Mouse (Mus musculus) ovary, adult 18-20 months (tissue): ENCODE measurements around the gene Aqp7.
"Not testable (repeated sequence)": the region's sequence is repeated elsewhere in the genome, so short reads cannot be mapped to it uniquely, and the experiment has no call there.

ENCODE experiments used
- DNase-seq: peaks from one replicate; pipeline ENCODE4 v3.0.0; 2022; ENCODE audit warnings: low spot score, mixed read lengths

Gene Aqp7

GRCm38 (mm10) chr4:41047524-41048271 is at the start of gene Aqp7:
Gene Aqp7 (minus strand): TSS chr4:41048139.
- no peak for DNase-seq

GRCm38 (mm10) chr4:41097381-41097780 is 49.4 kb upstream of the Aqp7 start:
- DNase-seq, result no peak

GRCm38 (mm10) chr4:41096794-41097193 is 48.9 kb upstream of the Aqp7 start:
- no peak for DNase-seq

GRCm38 (mm10) chr4:41096169-41096568 is 48.2 kb upstream of the Aqp7 start:
- DNase-seq, result no peak

- DNase-seq, result no peak
These were observed 46.4 kb upstream of the Aqp7 start for GRCm38 (mm10) chr4:41094361-41094760.

GRCm38 (mm10) chr4:41092958-41093357 is 45.0 kb upstream of the Aqp7 start:
- DNase-seq, result no peak

- DNase-seq, result no peak
These were observed 43.5 kb upstream of the Aqp7 start for GRCm38 (mm10) chr4:41091391-41091790.

- no peak for DNase-seq
These were observed 41.8 kb upstream of the Aqp7 start for GRCm38 (mm10) chr4:41089705-41090104.

GRCm38 (mm10) chr4:41089189-41089588 is 41.2 kb upstream of the Aqp7 start:
- no peak for DNase-seq

- DNase-seq, result no peak
These were observed 39.7 kb upstream of the Aqp7 start for GRCm38 (mm10) chr4:41087459-41088298.

- DNase-seq, result no peak
These were observed 39.0 kb upstream of the Aqp7 start for GRCm38 (mm10) chr4:41086947-41087346.

- no peak for DNase-seq
These were observed 36.9 kb upstream of the Aqp7 start for GRCm38 (mm10) chr4:41084819-41085218.

- not testable (repeated sequence) for DNase-seq
These were observed 34.9 kb upstream of the Aqp7 start for GRCm38 (mm10) chr4:41082803-41083202.

GRCm38 (mm10) chr4:41081733-41082132 is 33.8 kb upstream of the Aqp7 start:
- no peak for DNase-seq

- no peak for DNase-seq
These were observed 30.8 kb upstream of the Aqp7 start for GRCm38 (mm10) chr4:41078726-41079125.

- no peak for DNase-seq
These were observed 26.5 kb upstream of the Aqp7 start for GRCm38 (mm10) chr4:41074461-41074860.

GRCm38 (mm10) chr4:41073008-41073817 is 25.3 kb upstream of the Aqp7 start:
- DNase-seq, result no peak

GRCm38 (mm10) chr4:41071500-41072429 is 23.8 kb upstream of the Aqp7 start:
- DNase-seq, result no peak

GRCm38 (mm10) chr4:41065196-41065595 is 17.3 kb upstream of the Aqp7 start:
- DNase-seq, result no peak

GRCm38 (mm10) chr4:41063894-41064673 is 16.1 kb upstream of the Aqp7 start:
- DNase-seq, result no peak
